Comparison of ENCODE assay signal across 8 mouse cellular contexts in the genomic region with DNA sequence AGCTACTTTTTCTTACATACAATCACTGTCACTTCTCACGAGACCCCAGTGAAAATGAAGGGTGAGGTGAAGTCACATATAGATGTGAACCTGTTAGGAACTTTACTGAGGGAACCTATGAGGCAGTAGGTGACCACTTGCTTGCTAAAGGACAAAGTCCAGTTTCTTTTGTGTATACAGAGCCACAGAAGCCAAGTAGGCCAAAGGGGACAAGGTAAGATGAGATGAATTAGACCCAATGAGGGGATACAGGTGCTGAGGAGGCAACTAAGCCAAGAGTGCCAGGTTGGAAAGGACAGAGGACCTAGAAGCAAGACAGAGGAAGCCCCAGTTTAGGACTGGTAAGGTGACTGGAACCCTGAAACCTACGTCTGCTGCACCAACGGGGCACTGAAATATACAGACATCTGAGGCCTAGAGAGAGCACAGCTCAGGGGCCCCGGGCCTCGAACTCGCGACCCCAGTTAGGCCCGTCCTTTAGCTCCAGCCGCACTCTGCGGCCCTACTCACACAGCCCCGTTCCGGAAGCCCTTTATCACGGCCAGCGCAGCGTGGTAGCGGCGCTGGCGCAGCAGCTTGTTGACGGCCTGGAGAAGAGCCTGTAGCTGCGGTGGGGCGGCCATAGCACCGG. TPM values are rescaled to one million over a fixed set of nuclear protein-coding genes. Genes with fewer than 3 reads are reported as not detected.
A peak's percentile ranks its signal among the peaks of the same experiment; 100 is the strongest.
DNase-seq lines count a peak whose midpoint lies in the region; ATAC-seq lines count a peak whose summit lies in the region.

No protein-coding gene starts in this region.

- no peaks in the 10 kb centered on the region for H3K9me3 ChIP-seq in heart, embryonic 14.5 days (ENCODE audit: control insufficient read depth, low read length)
- H3K9me3 ChIP-seq in hindbrain, embryonic 16.5 days (ENCODE audit: control insufficient read depth, low read length) = no peaks in the 10 kb centered on the region

- no peaks in the 10 kb centered on the region for H3K27me3 ChIP-seq in heart, embryonic 14.5 days (ENCODE audit: control insufficient read depth, insufficient read depth, low read length)
- peaks cover 2% of the 10 kb centered on the region; the same call in 1 of the 2 replicates for H3K27me3 ChIP-seq in hindbrain, embryonic 16.5 days (replicated peaks; ENCODE audit: control insufficient read depth, insufficient read depth, low read length)

- H3K79me2 ChIP-seq in macrophage (ENCODE audit: inconsistent target) = no peaks in the 10 kb centered on the region

- intact Hi-C loops in heart, postnatal 25 days (cut with DNase I) = no loop called here
- intact Hi-C loops in left cerebral cortex, postnatal 4 days (cut with DNase I) = no loop called here

- DNase-seq in heart, postnatal 25 days (ENCODE audit: low spot score) = no peak
- no peak for DNase-seq in urinary bladder, postnatal 10 days (ENCODE audit: low spot score)
- no peak for DNase-seq in left cerebral cortex, postnatal 4 days
- no peak for DNase-seq in natural killer cell, adult 2 months (ENCODE audit: low spot score in 2 of 2)

- H3K27ac ChIP-seq in heart, embryonic 14.5 days (replicated peaks in 1 of 2; ENCODE audit: control insufficient read depth in 1 of 2, insufficient read depth in 1 of 2, low read depth in 2 of 2, low read length in 2 of 2) = peak overlapping the region; percentile 6 to 15; a peak in 2 of 4 replicates
- peak overlapping the region; percentile 55 for H3K27ac ChIP-seq in hindbrain, embryonic 16.5 days (ENCODE audit: low read depth, low read length)
- peak overlapping the region; percentile 32 for H3K27ac ChIP-seq in macrophage

- peaks cover 3 to 10% of the 10 kb centered on the region in 2 experiments; a peak in 3 of 4 replicates for H3K4me1 ChIP-seq in heart, embryonic 14.5 days (ENCODE audit: control insufficient read depth in 2 of 2, insufficient read depth in 2 of 2, low read length in 2 of 2)
- peaks cover 6% of the 10 kb centered on the region for H3K4me1 ChIP-seq in hindbrain, embryonic 16.5 days (ENCODE audit: control insufficient read depth, insufficient read depth, low read depth, low read length)

- whole genome bisulfite sequencing in heart, embryonic 14.5 days = 10% methylated on average over 22 of the region's 22 CpGs
- WGBS in hindbrain, embryonic 16.5 days = 21% methylated on average over 22 of the region's 22 CpGs
- 4% methylated on average over 22 of the region's 22 CpGs for WGBS in macrophage (ENCODE audit: missing documents)

- peak overlapping the region; percentile 62 to 70 for H3K4me3 ChIP-seq in heart, embryonic 14.5 days (ENCODE audit: control insufficient read depth in 1 of 2, insufficient read depth in 1 of 2, low read depth in 1 of 2, low read length in 2 of 2)
- H3K4me3 ChIP-seq in hindbrain, embryonic 16.5 days (ENCODE audit: low read length) = peak overlapping the region; percentile 61
- peak overlapping the region; percentile 58 for H3K4me3 ChIP-seq in macrophage (ENCODE audit: inconsistent target)

- peak overlapping the region; percentile 58 for H3K4me2 ChIP-seq in heart, embryonic 14.5 days (ENCODE audit: low read length)
- peak overlapping the region; percentile 75 for H3K4me2 ChIP-seq in hindbrain, embryonic 16.5 days (ENCODE audit: low read length)

- H3K9ac ChIP-seq in heart, embryonic 14.5 days (ENCODE audit: low read length) = peak overlapping the region; percentile 75
- peak overlapping the region; percentile 88 for H3K9ac ChIP-seq in hindbrain, embryonic 16.5 days (ENCODE audit: low read depth, low read length)

- H3K36me3 ChIP-seq in heart, embryonic 14.5 days (ENCODE audit: control insufficient read depth, insufficient read depth, low read length) = no peaks in the 10 kb centered on the region
- no peaks in the 10 kb centered on the region for H3K36me3 ChIP-seq in hindbrain, embryonic 16.5 days (ENCODE audit: control insufficient read depth, insufficient read depth, low read length)
- no peaks in the 10 kb centered on the region for H3K36me3 ChIP-seq in macrophage (ENCODE audit: inconsistent target)

- ATAC-seq in heart, embryonic 14.5 days (ENCODE audit: insufficient number of reproducible peaks, insufficient read depth, low FRiP score, low read depth) = no peak
- peak; percentile 40 for ATAC-seq in activated CD4-positive, CD25-positive, alpha-beta regulatory T cell, adult 4 months
- no peak for ATAC-seq in hindbrain, embryonic 16.5 days

RNA-seq across cellular contexts. Expression of a gene that starts 0.4 kb away (rescaled TPM):
- polyA plus RNA-seq in heart, embryonic 14.5 days (2014; fragmentation: Nextera tagmentation; extraction: Ambion mirVana) = 31.8 and 33.7 TPM in 2 replicates
- total RNA-seq in heart, postnatal 25 days (2021) = 10 to 100 TPM; 23.9 to 26.0 TPM
- polyA plus RNA-seq in activated CD4-positive, CD25-positive, alpha-beta regulatory T cell, adult 4 months (2017; shearing (Covaris generic)) = 10 to 100 TPM; 20.5 to 23.2 TPM
- 18.7 and 20.6 TPM in 2 replicates for polyA plus RNA-seq in hindbrain, embryonic 16.5 days (2015; fragmentation: Nextera tagmentation; extraction: Ambion mirVana)
- total RNA-seq in macrophage (2018; cell fraction: chromatin; rRNA removed) = 10 to 100 TPM in 2 of 26 experiments, 1 to 10 TPM in 18, under 1 TPM in 4, not detected in 2; 0.25 to 13.3 (median 2.5) TPM
- 10 to 100 TPM in 11 of 26 experiments, 1 to 10 TPM in 15; 5.3 to 15.6 (median 9.6) TPM for total RNA-seq in macrophage (2018; cell fraction: cytosol; rRNA removed)
- 10 to 100 TPM in 1 of 26 experiments, 1 to 10 TPM in 24, under 1 TPM in 1; 0.79 to 10.3 (median 3.3) TPM for total RNA-seq in macrophage (2018; cell fraction: nucleus; rRNA removed)
- 9.5 to 12.3 TPM (median 11.9 TPM) in 3 replicates for polyA plus RNA-seq in macrophage (2018)
- 10 to 100 TPM; 11.8 to 12.2 TPM for total RNA-seq in left cerebral cortex, postnatal 4 days (2021)

RNA-seq across cellular contexts. Expression of a gene that starts 10.0 kb away (rescaled TPM):
- polyA plus RNA-seq in heart, embryonic 14.5 days (2014; fragmentation: Nextera tagmentation; extraction: Ambion mirVana) = 0.70 and 1.1 TPM in 2 replicates
- 1 to 10 TPM; 3.0 to 3.1 TPM for total RNA-seq in heart, postnatal 25 days (2021)
- polyA plus RNA-seq in activated CD4-positive, CD25-positive, alpha-beta regulatory T cell, adult 4 months (2017; shearing (Covaris generic)) = under 1 TPM; 0.37 to 0.73 TPM
- polyA plus RNA-seq in hindbrain, embryonic 16.5 days (2015; fragmentation: Nextera tagmentation; extraction: Ambion mirVana) = 2.0 and 2.3 TPM in 2 replicates
- total RNA-seq in macrophage (2018; cell fraction: chromatin; rRNA removed) = 1 to 10 TPM in 21 of 26 experiments, under 1 TPM in 5; 0.65 to 4.3 (median 2.9) TPM
- total RNA-seq in macrophage (2018; cell fraction: cytosol; rRNA removed) = 1 to 10 TPM in 20 of 26 experiments, under 1 TPM in 6; 0.56 to 1.9 (median 1.5) TPM
- total RNA-seq in macrophage (2018; cell fraction: nucleus; rRNA removed) = 1 to 10 TPM in 23 of 26 experiments, under 1 TPM in 3; 0.67 to 4.0 (median 2.2) TPM
- polyA plus RNA-seq in macrophage (2018) = 1.6 to 1.9 TPM (median 1.8 TPM) in 3 replicates
- 10 to 100 TPM; 17.5 to 18.2 TPM for total RNA-seq in left cerebral cortex, postnatal 4 days (2021)

RNA-seq across cellular contexts. Expression of a gene that starts 10.1 kb away (rescaled TPM):
- not detected in 2 replicates for polyA plus RNA-seq in heart, embryonic 14.5 days (2014; fragmentation: Nextera tagmentation; extraction: Ambion mirVana)
- total RNA-seq in heart, postnatal 25 days (2021) = not detected
- not detected for polyA plus RNA-seq in activated CD4-positive, CD25-positive, alpha-beta regulatory T cell, adult 4 months (2017; shearing (Covaris generic))
- polyA plus RNA-seq in hindbrain, embryonic 16.5 days (2015; fragmentation: Nextera tagmentation; extraction: Ambion mirVana) = 0.35 and 0.82 TPM in 2 replicates
- not detected for total RNA-seq in macrophage (2018; cell fraction: chromatin; rRNA removed)
- not detected for total RNA-seq in macrophage (2018; cell fraction: cytosol; rRNA removed)
- not detected for total RNA-seq in macrophage (2018; cell fraction: nucleus; rRNA removed)
- not detected in 3 replicates for polyA plus RNA-seq in macrophage (2018)
- not detected for total RNA-seq in left cerebral cortex, postnatal 4 days (2021)

RNA-seq across cellular contexts. Expression of a gene that starts 33.4 kb away (rescaled TPM):
- polyA plus RNA-seq in heart, embryonic 14.5 days (2014; fragmentation: Nextera tagmentation; extraction: Ambion mirVana) = 7.2 and 8.6 TPM in 2 replicates
- total RNA-seq in heart, postnatal 25 days (2021) = 1 to 10 TPM; 1.1 to 1.2 TPM
- polyA plus RNA-seq in activated CD4-positive, CD25-positive, alpha-beta regulatory T cell, adult 4 months (2017; shearing (Covaris generic)) = 1 to 10 TPM in 1 of 2 experiments, under 1 TPM in 1; 0.91 to 2.3 TPM
- polyA plus RNA-seq in hindbrain, embryonic 16.5 days (2015; fragmentation: Nextera tagmentation; extraction: Ambion mirVana) = 5.0 and 8.0 TPM in 2 replicates
- 10 to 100 TPM in 11 of 26 experiments, 1 to 10 TPM in 15; 2.9 to 21.4 (median 8.8) TPM for total RNA-seq in macrophage (2018; cell fraction: chromatin; rRNA removed)
- 10 to 100 TPM; 12.7 to 23.2 (median 19.4) TPM for total RNA-seq in macrophage (2018; cell fraction: cytosol; rRNA removed)
- total RNA-seq in macrophage (2018; cell fraction: nucleus; rRNA removed) = 10 to 100 TPM in 23 of 26 experiments, 1 to 10 TPM in 3; 5.1 to 41.6 (median 15.9) TPM
- 14.1 to 33.2 TPM (median 21.6 TPM) in 3 replicates for polyA plus RNA-seq in macrophage (2018)
- total RNA-seq in left cerebral cortex, postnatal 4 days (2021) = 10 to 100 TPM; 10.8 to 11.9 TPM

RNA-seq across cellular contexts. Expression of a gene that starts 44.4 kb away (rescaled TPM):
- polyA plus RNA-seq in heart, embryonic 14.5 days (2014; fragmentation: Nextera tagmentation; extraction: Ambion mirVana) = 1.7 and 1.9 TPM in 2 replicates
- under 1 TPM; 0.36 to 0.39 TPM for total RNA-seq in heart, postnatal 25 days (2021)
- 1 to 10 TPM in 1 of 2 experiments, under 1 TPM in 1; 0.27 to 1.4 TPM for polyA plus RNA-seq in activated CD4-positive, CD25-positive, alpha-beta regulatory T cell, adult 4 months (2017; shearing (Covaris generic))
- 21.6 and 25.7 TPM in 2 replicates for polyA plus RNA-seq in hindbrain, embryonic 16.5 days (2015; fragmentation: Nextera tagmentation; extraction: Ambion mirVana)
- total RNA-seq in macrophage (2018; cell fraction: chromatin; rRNA removed) = 10 to 100 TPM in 6 of 26 experiments, 1 to 10 TPM in 20; 1.1 to 13.8 (median 7.3) TPM
- under 1 TPM in 22 of 26 experiments, not detected in 4; 0.05 to 0.62 (median 0.19) TPM for total RNA-seq in macrophage (2018; cell fraction: cytosol; rRNA removed)
- total RNA-seq in macrophage (2018; cell fraction: nucleus; rRNA removed) = 10 to 100 TPM in 1 of 26 experiments, 1 to 10 TPM in 22, under 1 TPM in 2, not detected in 1; 0.48 to 10.9 (median 2.3) TPM
- 0.10 to 0.91 TPM in 2 of 3 replicates, not detected in the other for polyA plus RNA-seq in macrophage (2018)
- 10 to 100 TPM; 23.6 to 24.1 TPM for total RNA-seq in left cerebral cortex, postnatal 4 days (2021)
